Comparison of ENCODE assay signal across 10 mouse cellular contexts in the genomic region with DNA sequence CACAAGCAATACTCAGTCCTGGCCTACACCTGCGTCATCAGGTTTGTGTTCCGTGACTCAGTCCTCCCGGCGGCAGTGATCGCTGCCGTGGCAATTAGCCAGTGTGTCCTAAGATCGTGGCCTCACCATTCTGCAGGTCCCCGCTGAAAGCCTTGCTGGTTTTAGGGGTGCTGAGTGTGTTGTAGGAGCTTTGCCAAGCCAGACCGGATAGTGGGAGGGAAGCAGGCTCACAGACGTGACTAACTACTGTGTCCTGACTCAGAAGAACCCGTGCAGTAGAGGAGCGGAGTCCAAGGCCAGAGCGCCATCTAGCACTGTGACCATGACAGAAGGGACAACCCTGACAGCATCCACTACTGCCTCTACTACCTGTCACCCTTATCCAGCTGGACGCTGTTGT.
A peak's percentile ranks its signal among the peaks of the same experiment; 100 is the strongest.
DNase-seq lines count a peak whose midpoint lies in the region; ATAC-seq and TF ChIP-seq lines count a peak whose summit lies in the region.
"Had no signal": no experiment of that assay in that cellular context is flagged by ENCODE, and none has a peak within 500 bp of the region (broad histone marks: within the 10 kb centered on the region; RNA-seq: fewer than 3 reads in every experiment).

No protein-coding gene starts in this region.

- TF ChIP-seq CTCF in forebrain, postnatal 0 days (IDR thresholded peaks at IDR 0.05; ENCODE audit: low read depth): no peak

- peak; percentile 34 for DNase-seq in gastrocnemius, adult 18-20 months (ENCODE audit: low spot score)
- no peak for DNase-seq in gastrocnemius, postnatal 10 days
- DNase-seq in ovary, postnatal 36 days (ENCODE audit: low spot score): peak; percentile 26
- DNase-seq in ovary, postnatal 14 days (ENCODE audit: low spot score): no peak
- peak; percentile 30 to 66 for DNase-seq in left cerebral cortex, postnatal 25 days (ENCODE audit: low spot score in 2 of 2)
- DNase-seq in forebrain, embryonic 14.5 days (ENCODE audit: low spot score): no peak
- no peak for DNase-seq in forebrain, postnatal 0 days

- no peak overlapping the region for H3K4me2 ChIP-seq in embryonic facial prominence, embryonic 12.5 days (replicated peaks)
- H3K4me2 ChIP-seq in forebrain, embryonic 14.5 days (ENCODE audit: low read length): no peak overlapping the region
- no peak overlapping the region for H3K4me2 ChIP-seq in forebrain, postnatal 0 days (ENCODE audit: low read depth)
- H3K4me2 ChIP-seq: limb, embryonic 12.5 days had no signal

- H3K9me3 ChIP-seq in embryonic facial prominence, embryonic 12.5 days: no peaks in the 10 kb centered on the region
- no peaks in the 10 kb centered on the region for H3K9me3 ChIP-seq in forebrain, embryonic 14.5 days (replicated peaks; ENCODE audit: control insufficient read depth, low read length)
- no peaks in the 10 kb centered on the region for H3K9me3 ChIP-seq in forebrain, postnatal 0 days (ENCODE audit: low read length)
- H3K9me3 ChIP-seq: G1E; limb, embryonic 12.5 days had no signal

- H3K36me3 ChIP-seq in embryonic facial prominence, embryonic 12.5 days: no peaks in the 10 kb centered on the region
- H3K36me3 ChIP-seq in forebrain, embryonic 14.5 days (ENCODE audit: control insufficient read depth, insufficient read depth, low read length): no peaks in the 10 kb centered on the region
- no peaks in the 10 kb centered on the region for H3K36me3 ChIP-seq in forebrain, postnatal 0 days (ENCODE audit: insufficient read depth)
- H3K36me3 ChIP-seq: G1E; limb, embryonic 12.5 days had no signal

- no peak overlapping the region for H3K27ac ChIP-seq in embryonic facial prominence, embryonic 12.5 days
- H3K27ac ChIP-seq in forebrain, embryonic 14.5 days (ENCODE audit: low read depth, low read length): no peak overlapping the region
- no peak overlapping the region for H3K27ac ChIP-seq in forebrain, postnatal 0 days (ENCODE audit: low read depth, low read length)
- H3K27ac ChIP-seq: limb, embryonic 12.5 days had no signal

- H3K27me3 ChIP-seq in embryonic facial prominence, embryonic 12.5 days: no peaks in the 10 kb centered on the region
- H3K27me3 ChIP-seq in forebrain, embryonic 14.5 days (replicated peaks; ENCODE audit: control insufficient read depth, insufficient read depth, low read length): no peaks in the 10 kb centered on the region
- H3K27me3 ChIP-seq in forebrain, postnatal 0 days (ENCODE audit: insufficient read depth, low read length): no peaks in the 10 kb centered on the region

- 80% methylated on average over 14 of the region's 14 CpGs for whole genome bisulfite sequencing in embryonic facial prominence, embryonic 12.5 days
- WGBS in forebrain, embryonic 14.5 days: 84% methylated on average over 14 of the region's 14 CpGs
- WGBS in forebrain, postnatal 0 days: 87% methylated on average over 14 of the region's 14 CpGs

- 0 out of 2 replicates have a peak, but pooled peaks have one; percentile 16 for ATAC-seq in embryonic facial prominence, embryonic 12.5 days (ENCODE audit: insufficient number of reproducible peaks, insufficient read depth, low FRiP score, low TSS enrichment)
- no peak for ATAC-seq in forebrain, embryonic 14.5 days
- ATAC-seq in forebrain, postnatal 0 days: no peak

- intact Hi-C loops in left cerebral cortex, postnatal 25 days (cut with DNase I): no loop called here

- H3K9ac ChIP-seq in embryonic facial prominence, embryonic 12.5 days: no peak overlapping the region
- no peak overlapping the region for H3K9ac ChIP-seq in forebrain, embryonic 14.5 days (ENCODE audit: low read length)
- no peak overlapping the region for H3K9ac ChIP-seq in forebrain, postnatal 0 days
- H3K9ac ChIP-seq: limb, embryonic 12.5 days had no signal

- H3K4me3 ChIP-seq in embryonic facial prominence, embryonic 12.5 days: no peak overlapping the region
- H3K4me3 ChIP-seq in forebrain, embryonic 14.5 days (ENCODE audit: low read depth, low read length): no peak overlapping the region
- no peak overlapping the region for H3K4me3 ChIP-seq in forebrain, postnatal 0 days (ENCODE audit: low read depth, low read length)
- H3K4me3 ChIP-seq: limb, embryonic 12.5 days had no signal

- peaks cover 36% of the 10 kb centered on the region for H3K4me1 ChIP-seq in embryonic facial prominence, embryonic 12.5 days
- peaks cover 6% of the 10 kb centered on the region for H3K4me1 ChIP-seq in forebrain, embryonic 14.5 days (ENCODE audit: control insufficient read depth, insufficient read depth, low read length)
- H3K4me1 ChIP-seq in forebrain, postnatal 0 days (ENCODE audit: insufficient read depth): no peaks in the 10 kb centered on the region

Comparison
In these comparisons a context has a peak if more than half of its experiments do, and no peak if none do; other contexts are left out.
1. DNase-seq: peak in gastrocnemius, adult 18-20 months (single experiment), ovary, postnatal 36 days (single experiment) and left cerebral cortex, postnatal 25 days (2 of 2); none in gastrocnemius, postnatal 10 days (single experiment), ovary, postnatal 14 days (single experiment), forebrain, embryonic 14.5 days (single experiment) and forebrain, postnatal 0 days (single experiment).